Mouse (Mus musculus) liver, embryonic 14.5 days (tissue): ENCODE results near the gene Me1. TPM values are rescaled to one million over a fixed set of nuclear protein-coding genes. Genes with fewer than 3 reads are reported as not detected.
A peak's percentile ranks its signal among the peaks of the same experiment; 100 is the strongest.
"Not testable (repeated sequence)": the region's sequence is repeated elsewhere in the genome, so short reads cannot be mapped to it uniquely, and the experiment has no call there.

Experiments used
- ATAC-seq: fragments of 200-750 bp; cut with Nextera tagmentation; 2 replicates; pipeline ENCODE4 v1.8.0; 2017; ENCODE audit warnings: moderate number of reproducible peaks, mild to moderate bottlenecking, moderate library complexity; ENCODE audit not compliant: insufficient read depth
- DNase-seq, 3 experiments: peaks; one replicate each; pipeline ENCODE4 v3.0.0-alpha.2; 2012 to 2013; ENCODE audit warnings: low read depth in 3 of 3, low spot score in 3 of 3
- H3K27ac ChIP-seq: fragments of 300-500 bp; sonication (generic); 2 replicates; pipeline ENCODE4 v1.5.1; 2014; ENCODE audit warnings: moderate library complexity, mild to moderate bottlenecking, control low read depth, inconsistent platforms
- H3K27me3 ChIP-seq: fragments of 300-500 bp; sonication (generic); 2 replicates; pipeline ENCODE4 v1.6.1; 2014; ENCODE audit warnings: mild to moderate bottlenecking, low read length, moderate library complexity; ENCODE audit not compliant: control insufficient read depth, insufficient read depth
- H3K36me3 ChIP-seq: fragments of 300-500 bp; sonication (generic); replicated peaks from 2 replicates; pipeline ENCODE4 v1.6.1; 2014; ENCODE audit warnings: low read depth; ENCODE audit not compliant: control insufficient read depth, insufficient read depth
- H3K4me1 ChIP-seq, 2 experiments: fragments of 200-500 bp in 1 of 2; fragments of 300-500 bp in 1 of 2; sonication (generic) in 1 of 2; replicated peaks; 2 replicates each; pipeline ENCODE4 v1.6.1; 2012 to 2014; ENCODE audit warnings: antibody characterized with exemption in 1 of 2, inconsistent platforms in 1 of 2, low read length in 1 of 2; ENCODE audit not compliant: control insufficient read depth in 2 of 2, insufficient read depth in 2 of 2
- H3K4me2 ChIP-seq: fragments of 300-500 bp; sonication (generic); 2 replicates; pipeline ENCODE4 v1.6.1; 2014; ENCODE audit warnings: low read depth, mild to moderate bottlenecking, control low read depth, moderate library complexity
- H3K4me3 ChIP-seq, 2 experiments: fragments of 200-500 bp in 1 of 2; fragments of 300-500 bp in 1 of 2; sonication (generic) in 1 of 2; 2 replicates each; pipeline ENCODE4 v1.5.1; 2012 to 2014; ENCODE audit warnings: low read depth in 2 of 2, low read length in 2 of 2, mild to moderate bottlenecking in 2 of 2, control low read depth in 1 of 2, inconsistent platforms in 1 of 2, moderate library complexity in 1 of 2; ENCODE audit not compliant: insufficient read depth in 1 of 2
- H3K9ac ChIP-seq: fragments of 300-500 bp; sonication (generic); replicated peaks from 2 replicates; pipeline ENCODE4 v1.6.1; 2014; ENCODE audit warnings: mild to moderate bottlenecking, control low read depth, moderate library complexity
- H3K9me3 ChIP-seq: fragments of 300-500 bp; sonication (generic); 2 replicates; pipeline ENCODE4 v1.6.1; 2016; ENCODE audit warnings: low read length, mixed read lengths; ENCODE audit not compliant: control insufficient read depth
- CTCF ChIP-seq: IDR thresholded peaks from 2 replicates; pipeline ENCODE4 v1.5.1; 2016; ENCODE audit warnings: antibody characterized with exemption, low read depth, control low read depth
- EP300 ChIP-seq: IDR thresholded peaks from 2 replicates; pipeline ENCODE4 v1.6.1; 2016; ENCODE audit warnings: antibody characterized with exemption, low read depth
- WGBS: fragments of 180-500 bp; shearing (Covaris S2); extraction: QIAGEN DNeasy Blood & Tissue Kit; methylation state at CpG from one replicate; pipeline ENCODE4 v1.1.7; 2014; ENCODE audit not compliant: insufficient replicate concordance; 5-methylcytosine and 5-hydroxymethylcytosine counted together
- polyA plus RNA-seq, 2 experiments: library from polyadenylated mRNA; depleted of rRNA in 1 of 2; stranded (reverse) in 1 of 2; unstranded in 1 of 2; fragments of >200 nt; fragmentation: Nextera tagmentation in 1 of 2; extraction: Ambion mirVana in 1 of 2; gene quantifications; 2 replicates each; pipeline versions ENCODE4 v1.2.1 to v1.2.3; 2012 to 2014

The Me1 gene
- polyA plus RNA-seq, 2 experiments: 1.8 to 3.6 TPM

DNA sequence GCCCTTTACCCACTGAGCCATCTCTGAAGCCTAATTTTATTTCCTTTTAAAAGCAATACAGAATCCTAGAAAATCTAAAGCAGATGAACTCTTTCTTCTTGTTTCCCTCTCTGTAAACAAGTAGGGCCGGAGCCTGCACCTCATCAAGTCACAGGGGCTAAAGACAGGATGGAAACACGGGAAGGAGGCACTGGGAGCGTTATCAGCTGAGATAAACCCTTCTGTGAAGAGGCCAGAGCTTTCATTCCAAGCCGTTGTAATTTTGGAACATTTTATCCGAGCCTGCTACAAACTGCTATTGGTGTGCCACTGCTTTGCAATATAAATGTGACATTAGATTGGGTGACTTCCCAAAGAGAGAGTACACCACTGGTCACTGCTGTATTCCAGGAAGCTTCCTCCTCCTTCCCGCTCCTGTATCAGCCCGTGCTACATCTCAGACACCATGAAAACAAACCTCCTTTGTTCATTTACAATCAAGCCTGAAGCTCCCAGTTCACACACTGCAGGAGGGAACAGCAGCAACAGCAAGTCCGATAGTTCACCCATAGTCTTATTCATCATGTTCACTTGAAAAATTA, 95.9 kb downstream of the Me1 start:
- H3K27ac ChIP-seq: no peak overlapping the region
- no peak overlapping the region for H3K4me2 ChIP-seq
- DNase-seq (no peak), ATAC-seq (no peak)
- no peaks in the 10 kb centered on the region for H3K27me3 ChIP-seq
- H3K9me3 ChIP-seq: no peaks in the 10 kb centered on the region
- no peaks in the 10 kb centered on the region for H3K4me1 ChIP-seq
- no peaks in the 10 kb centered on the region for H3K36me3 ChIP-seq
- no peak overlapping the region for H3K9ac ChIP-seq
- H3K4me3 ChIP-seq: no peak overlapping the region
- no peak for TF ChIP-seq EP300
- WGBS: 43% methylated on average over 8 of the region's 8 CpGs

DNA sequence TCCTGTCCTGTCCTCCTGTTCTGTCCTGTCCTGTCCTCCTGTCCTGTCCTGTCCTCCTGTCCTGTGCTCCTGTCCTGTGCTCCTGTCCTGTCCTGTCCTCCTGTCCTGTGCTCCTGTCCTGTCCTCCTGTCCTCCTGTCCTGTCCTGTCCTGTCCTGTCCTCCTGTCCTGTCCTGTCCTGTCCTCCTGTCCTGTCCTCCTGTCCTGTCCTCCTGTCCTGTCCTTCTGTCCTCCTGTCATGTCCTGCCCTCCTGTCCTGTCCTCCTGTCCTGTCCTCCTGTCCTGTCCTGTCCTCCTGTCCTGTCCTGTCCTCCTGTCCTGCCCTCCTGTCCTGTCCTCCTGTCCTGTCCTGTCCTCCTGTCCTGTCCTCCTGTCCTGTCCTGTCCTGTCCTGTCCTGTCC, 98.8 kb downstream of the Me1 start:
- not testable (repeated sequence) for DNase-seq

DNA sequence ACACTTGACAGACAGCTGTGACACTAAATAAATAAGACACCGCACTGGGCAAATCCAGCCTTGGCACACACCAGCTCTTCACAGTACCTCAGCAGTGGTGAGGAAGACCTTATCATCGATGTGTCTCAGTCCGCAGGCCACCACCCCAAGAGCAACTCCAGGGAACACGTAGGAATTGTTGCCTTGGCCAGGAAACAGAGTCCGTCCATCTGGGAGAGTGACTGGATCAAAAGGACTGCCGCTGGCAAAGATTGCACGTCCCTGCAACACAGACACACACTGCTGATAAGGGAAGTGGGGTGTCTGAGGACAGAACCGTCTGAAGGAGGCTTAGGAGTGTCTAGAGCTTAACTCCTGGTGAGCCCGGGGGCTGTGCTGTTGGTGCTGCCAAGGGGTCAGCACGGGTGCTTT, 101.4 kb downstream of the Me1 start:
- H3K4me1 ChIP-seq, H3K9me3 ChIP-seq, H3K27ac ChIP-seq, H3K36me3 ChIP-seq, H3K9ac ChIP-seq, ATAC-seq, DNase-seq, H3K4me3 ChIP-seq, H3K4me2 ChIP-seq, H3K27me3 ChIP-seq: not testable (repeated sequence)
- 45% methylated on average over 10 of the region's 10 CpGs for WGBS

More for the DNA sequence above, 98.8 kb downstream of the Me1 start:
- H3K4me3 ChIP-seq, H3K27me3 ChIP-seq, H3K27ac ChIP-seq, ATAC-seq, H3K9me3 ChIP-seq, H3K4me2 ChIP-seq, H3K36me3 ChIP-seq, H3K4me1 ChIP-seq, H3K9ac ChIP-seq: not testable (repeated sequence)

GRCm38 (mm10) chr9:86592676-86593668, 102.8 kb downstream of the Me1 start:
- no peak for DNase-seq
- Histone ChIP-seq H3K9ac (no peak overlapping the region), H3K27ac (no peak overlapping the region)

DNA sequence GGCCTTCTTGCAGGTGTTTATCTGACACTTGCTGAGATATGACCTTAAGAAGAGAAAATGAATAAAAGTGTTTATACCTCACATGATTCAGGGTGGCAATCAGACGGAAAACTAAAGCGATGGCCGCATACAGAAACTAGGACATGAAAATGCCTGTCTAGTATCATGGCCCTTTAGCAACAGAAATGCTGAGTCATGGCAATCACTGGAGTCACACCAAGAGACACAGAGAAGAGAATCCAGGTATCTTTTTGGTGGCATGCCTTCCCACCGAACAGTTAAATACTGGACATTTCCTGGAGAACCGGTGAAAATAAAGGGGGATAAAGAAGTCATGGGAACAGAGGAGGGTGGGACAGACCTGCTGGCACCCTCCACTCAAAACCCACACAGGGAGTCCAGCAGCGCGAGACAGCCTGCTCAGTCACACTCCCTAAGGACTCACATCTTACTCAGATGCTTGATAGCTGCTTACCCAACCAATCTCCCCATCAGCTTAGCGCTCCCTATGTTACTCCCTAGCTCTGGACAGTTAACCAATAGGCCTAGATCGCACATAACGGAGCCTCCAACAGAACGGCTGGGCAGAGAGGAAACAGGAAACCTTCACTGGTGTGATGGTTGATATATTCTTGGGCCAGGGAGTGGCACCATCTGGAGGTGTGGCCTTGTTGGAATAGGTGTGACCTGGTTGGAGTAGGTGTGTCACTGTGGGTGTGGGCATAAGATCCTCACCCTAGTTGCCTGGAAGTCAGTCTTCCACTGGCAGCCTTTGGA, 108.5 kb downstream of the Me1 start:
- DNase-seq (no peak), ATAC-seq (no peak)
- H3K4me2 ChIP-seq: no peak overlapping the region
- H3K27me3 ChIP-seq: no peaks in the 10 kb centered on the region
- H3K4me3 ChIP-seq: no peak overlapping the region
- H3K27ac ChIP-seq: no peak overlapping the region
- no peak overlapping the region for H3K9ac ChIP-seq
- no peaks in the 10 kb centered on the region for H3K9me3 ChIP-seq
- no peaks in the 10 kb centered on the region for H3K36me3 ChIP-seq
- WGBS: 76% methylated on average over 11 of the region's 11 CpGs
- no peak for TF ChIP-seq CTCF
- H3K4me1 ChIP-seq: no peaks in the 10 kb centered on the region

More at GRCm38 (mm10) chr9:86592676-86593668, 102.8 kb downstream of the Me1 start:
- Histone ChIP-seq H3K27me3 (no peaks in the 10 kb centered on the region), H3K4me2 (no peak overlapping the region), H3K4me1 (no peaks in the 10 kb centered on the region), H3K4me3 (no peak overlapping the region), H3K9me3 (no peaks in the 10 kb centered on the region), H3K36me3 (no peaks in the 10 kb centered on the region)
- WGBS: 66% methylated on average over 19 of the region's 19 CpGs
- ATAC-seq: 0 out of 2 replicates have a peak, but pooled peaks have one; percentile 26
- TF ChIP-seq CTCF (peak; percentile 42; the same call in 1 of the 2 replicates), EP300 (no peak)
